9 mouse cellular contexts compared by ENCODE assay signal in genomic region chr4:136462839-136463178, GRCm38 (mm10). TPM values are rescaled to one million over a fixed set of nuclear protein-coding genes. Genes with fewer than 3 reads are reported as not detected.
DNase-seq lines count a peak whose midpoint lies in the region; ATAC-seq and TF ChIP-seq lines count a peak whose summit lies in the region.
"Had no signal": no experiment of that assay in that cellular context is flagged by ENCODE, and none has a peak within 500 bp of the region (broad histone marks: within the 10 kb centered on the region; RNA-seq: fewer than 3 reads in every experiment).

No protein-coding gene starts in this region.

- H3K36me3 ChIP-seq in hindbrain, embryonic 14.5 days (replicated peaks; ENCODE audit: control insufficient read depth, insufficient read depth) = no peaks in the 10 kb centered on the region
- H3K36me3 ChIP-seq in stomach, embryonic 16.5 days (ENCODE audit: control insufficient read depth, insufficient read depth, low read length) = no peaks in the 10 kb centered on the region

- H3K9me3 ChIP-seq in hindbrain, embryonic 14.5 days (ENCODE audit: control insufficient read depth, low read length) = no peaks in the 10 kb centered on the region
- no peaks in the 10 kb centered on the region for H3K9me3 ChIP-seq in stomach, embryonic 16.5 days (replicated peaks; ENCODE audit: control insufficient read depth, low read length)

- H3K27me3 ChIP-seq in hindbrain, embryonic 14.5 days (ENCODE audit: control insufficient read depth, insufficient read depth, low read length) = peaks cover 28% of the 10 kb centered on the region
- peaks cover 8% of the 10 kb centered on the region; the same call in 1 of the 2 replicates for H3K27me3 ChIP-seq in stomach, embryonic 16.5 days (ENCODE audit: control insufficient read depth, insufficient read depth, low read length)

- ATAC-seq in activated CD4-positive, CD25-positive, alpha-beta regulatory T cell, adult 4 months = peak; percentile 80
- peak; percentile 64; the same call in 1 of the 2 replicates for ATAC-seq in hindbrain, embryonic 14.5 days (ENCODE audit: low FRiP score)
- ATAC-seq in stomach, embryonic 16.5 days (ENCODE audit: insufficient read depth, low FRiP score) = peak; percentile 65

- peaks cover 8% of the 10 kb centered on the region for H3K4me1 ChIP-seq in embryonic fibroblast, embryonic 13.5 days (ENCODE audit: control insufficient read depth, insufficient read depth, low read length)
- H3K4me1 ChIP-seq in hindbrain, embryonic 14.5 days (replicated peaks; ENCODE audit: control insufficient read depth, insufficient read depth, low read length) = no peaks in the 10 kb centered on the region; the same call in 1 of the 2 replicates
- H3K4me1 ChIP-seq in stomach, embryonic 16.5 days (ENCODE audit: control insufficient read depth, insufficient read depth, low read length) = peaks cover 16% of the 10 kb centered on the region; the same call in 1 of the 2 replicates

- H3K4me2 ChIP-seq in hindbrain, embryonic 14.5 days (replicated peaks) = peak overlapping the region; percentile 83
- H3K4me2 ChIP-seq in stomach, embryonic 16.5 days (ENCODE audit: low read depth, low read length) = peak overlapping the region; percentile 99

- peak overlapping the region; percentile 62 for H3K4me3 ChIP-seq in embryonic fibroblast, embryonic 13.5 days (ENCODE audit: insufficient read depth, low read length)
- peak overlapping the region; percentile 61 for H3K4me3 ChIP-seq in hindbrain, embryonic 14.5 days (replicated peaks; ENCODE audit: low read length)
- H3K4me3 ChIP-seq in stomach, embryonic 16.5 days (replicated peaks; ENCODE audit: low read length) = peak overlapping the region; percentile 69

- 1% methylated on average over 8 of the region's 8 CpGs for WGBS in hindbrain, embryonic 14.5 days
- WGBS in stomach, embryonic 16.5 days = 5% methylated on average over 8 of the region's 8 CpGs

- peak; percentile 21 to 31 for DNase-seq in layer of hippocampus, postnatal 10 days (ENCODE audit: low spot score in 2 of 2)
- no peak for DNase-seq in layer of hippocampus, adult 9-10 months (ENCODE audit: low spot score)
- DNase-seq in hindbrain, embryonic 14.5 days (ENCODE audit: low spot score) = peak; percentile 54
- DNase-seq in lung, postnatal 10 days = peak; percentile 65
- no peak for DNase-seq in thymus, adult 18-20 months

- H3K27ac ChIP-seq in embryonic fibroblast, embryonic 13.5 days (ENCODE audit: insufficient read depth, low read length) = peak overlapping the region; percentile 95
- no peak overlapping the region for H3K27ac ChIP-seq in hindbrain, embryonic 14.5 days
- H3K27ac ChIP-seq in stomach, embryonic 16.5 days (ENCODE audit: low read length) = peak overlapping the region; percentile 86

- peak; percentile 42 for TF ChIP-seq POLR2A in embryonic fibroblast, embryonic 13.5 days (IDR thresholded peaks at IDR 0.05; ENCODE audit: low read depth, low read length)

- peak overlapping the region; percentile 72 for H3K9ac ChIP-seq in hindbrain, embryonic 14.5 days
- peak overlapping the region; percentile 82 for H3K9ac ChIP-seq in stomach, embryonic 16.5 days (ENCODE audit: low read length)

- no peak for TF ChIP-seq CTCF in embryonic fibroblast, embryonic 13.5 days (IDR thresholded peaks at IDR 0.05; ENCODE audit: borderline replicate concordance, insufficient read depth, low read length)

RNA-seq across cellular contexts. Expression of gene 6030445D17Rik, which starts 0.8 kb away (rescaled TPM):
- total RNA-seq in layer of hippocampus, postnatal 10 days (2021) = under 1 TPM; 0.62 TPM
- not detected for polyA plus RNA-seq in activated CD4-positive, CD25-positive, alpha-beta regulatory T cell, adult 4 months (2017; shearing (Covaris generic))
- polyA plus RNA-seq in embryonic fibroblast, embryonic 13.5 days (2011; ENCODE audit: insufficient read length, low read depth, missing spikeins) = not detected in 2 replicates
- 0.20 and 0.32 TPM in 2 replicates for polyA plus RNA-seq in hindbrain, embryonic 14.5 days (2014; fragmentation: Nextera tagmentation; extraction: Ambion mirVana)
- 0.19 and 0.21 TPM in 2 replicates for polyA plus RNA-seq in stomach, embryonic 16.5 days (2015; fragmentation: Nextera tagmentation; extraction: Ambion mirVana)

RNA-seq across cellular contexts. Expression of gene Luzp1, which starts 6.8 kb away (rescaled TPM):
- 10 to 100 TPM; 47.3 to 50.2 TPM for total RNA-seq in layer of hippocampus, postnatal 10 days (2021)
- polyA plus RNA-seq in activated CD4-positive, CD25-positive, alpha-beta regulatory T cell, adult 4 months (2017; shearing (Covaris generic)) = 1 to 10 TPM; 4.7 to 7.4 TPM
- 58.5 and 59.4 TPM in 2 replicates for polyA plus RNA-seq in embryonic fibroblast, embryonic 13.5 days (2011; ENCODE audit: insufficient read length, low read depth, missing spikeins)
- polyA plus RNA-seq in hindbrain, embryonic 14.5 days (2014; fragmentation: Nextera tagmentation; extraction: Ambion mirVana) = 48.6 and 56.8 TPM in 2 replicates
- polyA plus RNA-seq in stomach, embryonic 16.5 days (2015; fragmentation: Nextera tagmentation; extraction: Ambion mirVana) = 88.7 and 90.1 TPM in 2 replicates

RNA-seq across cellular contexts. Expression of gene Htr1d, which starts 39.5 kb away (rescaled TPM):
- total RNA-seq in layer of hippocampus, postnatal 10 days (2021) = 1 to 10 TPM in 1 of 2 experiments, under 1 TPM in 1; 0.98 to 1.3 TPM
- under 1 TPM in 1 of 2 experiments, not detected in 1; 0.37 TPM for polyA plus RNA-seq in activated CD4-positive, CD25-positive, alpha-beta regulatory T cell, adult 4 months (2017; shearing (Covaris generic))
- not detected in 2 replicates for polyA plus RNA-seq in embryonic fibroblast, embryonic 13.5 days (2011; ENCODE audit: insufficient read length, low read depth, missing spikeins)
- polyA plus RNA-seq in hindbrain, embryonic 14.5 days (2014; fragmentation: Nextera tagmentation; extraction: Ambion mirVana) = 1.9 and 2.1 TPM in 2 replicates
- polyA plus RNA-seq in stomach, embryonic 16.5 days (2015; fragmentation: Nextera tagmentation; extraction: Ambion mirVana) = 0.27 and 0.34 TPM in 2 replicates
- total RNA-seq: gastrocnemius, postnatal 4 days had no signal

Comparison
In these comparisons a context has a peak if more than half of its experiments do, and no peak if none do; other contexts are left out.
1. DNase-seq: peak in layer of hippocampus, postnatal 10 days (2 of 2), hindbrain, embryonic 14.5 days (single experiment) and lung, postnatal 10 days (single experiment); none in layer of hippocampus, adult 9-10 months (single experiment) and thymus, adult 18-20 months (0 of 2).
2. Peak in every context shown above with its lines, with median percentiles within 50 percentile points of each other: ATAC-seq and H3K4me3 ChIP-seq.